Mouse (Mus musculus) bone marrow, adult 2 months (tissue): Measurements from ENCODE around the gene Atg10.

Experiments
- CTCF ChIP-seq: fragments of 200-500 bp; IDR thresholded peaks from 2 replicates; pipeline ENCODE4 v1.5.1; 2011; ENCODE audit warnings: low read length, control low read depth; ENCODE audit not compliant: control insufficient read depth, insufficient read depth
- POLR2A ChIP-seq: fragments of 200-500 bp; IDR thresholded peaks from 2 replicates; pipeline ENCODE4 v1.6.1; 2011; ENCODE audit warnings: low read depth, mild to moderate bottlenecking, control low read depth, low read length, borderline replicate concordance; ENCODE audit not compliant: control insufficient read depth

GRCm38 (mm10) chr13:90985417-90985816, 238.4 kb downstream of the Atg10 start:
- TF ChIP-seq CTCF = no peak
- TF ChIP-seq POLR2A = no peak
